Mouse (Mus musculus): ENCODE results near the gene Rbm48. TPM values are rescaled to one million over a fixed set of nuclear protein-coding genes. Genes with fewer than 3 reads are reported as not detected.

The Rbm48 gene
- polyA plus RNA-seq, 1 experiment from 2014 or later, result 5.8 TPM

- Histone ChIP-seq H3K4me2 (replicated peaks; ENCODE audit: low read depth) (no peak overlapping the region), H3K27ac (ENCODE audit: low read depth, low read length) (no peak overlapping the region), H3K27me3 (replicated peaks; ENCODE audit: control insufficient read depth, insufficient read depth, low read length) (no peaks in the 10 kb centered on the region), H3K4me1 (replicated peaks; ENCODE audit: control insufficient read depth, insufficient read depth, low read length) (no peaks in the 10 kb centered on the region), H3K4me3 (ENCODE audit: low read depth, low read length) (no peak overlapping the region), H3K9me3 (ENCODE audit: control insufficient read depth) (no peaks in the 10 kb centered on the region), H3K36me3 (ENCODE audit: control insufficient read depth, insufficient read depth) (peaks cover 80% of the 10 kb centered on the region), H3K9ac (ENCODE audit: low read depth, low read length) (no peak overlapping the region)
- no peak for ATAC-seq
- no peak for TF ChIP-seq CTCF (IDR thresholded peaks at IDR 0.05; ENCODE audit: low read depth)
- WGBS, result 91% methylated on average over 2 of the region's 2 CpGs
Measured at GRCm38 (mm10) chr5:3577939-3578338, 18.4 kb downstream of the Rbm48 start.

GRCm38 (mm10) chr5:3574825-3575224, 21.6 kb downstream of the Rbm48 start:
- no peak overlapping the region for H3K9ac ChIP-seq (ENCODE audit: low read depth, low read length)
- no peaks in the 10 kb centered on the region for H3K4me1 ChIP-seq (replicated peaks; ENCODE audit: control insufficient read depth, insufficient read depth, low read length)
- H3K27me3 ChIP-seq (replicated peaks; ENCODE audit: control insufficient read depth, insufficient read depth, low read length), result no peaks in the 10 kb centered on the region
- H3K9me3 ChIP-seq (ENCODE audit: control insufficient read depth), result no peaks in the 10 kb centered on the region
- 100% methylated on average over 2 of the region's 2 CpGs for WGBS
- H3K36me3 ChIP-seq (ENCODE audit: control insufficient read depth, insufficient read depth), result peaks cover 88% of the 10 kb centered on the region
- H3K4me3 ChIP-seq (ENCODE audit: low read depth, low read length), result no peak overlapping the region
- ATAC-seq, result no peak
- no peak for TF ChIP-seq CTCF (IDR thresholded peaks at IDR 0.05; ENCODE audit: low read depth)
- no peak overlapping the region for H3K27ac ChIP-seq (ENCODE audit: low read depth, low read length)
- H3K4me2 ChIP-seq (replicated peaks; ENCODE audit: low read depth), result no peak overlapping the region

- H3K36me3 ChIP-seq (ENCODE audit: control insufficient read depth, insufficient read depth), result peaks cover 82% of the 10 kb centered on the region
- no peaks in the 10 kb centered on the region for H3K9me3 ChIP-seq (ENCODE audit: control insufficient read depth)
Measured at GRCm38 (mm10) chr5:3571266-3571665, 25.1 kb downstream of the Rbm48 start, which contains the start of gene 1700109H08Rik. Gene 1700109H08Rik (plus strand): TSS chr5:3571566.

GRCm38 (mm10) chr5:3554198-3554597, 42.2 kb downstream of the Rbm48 start:
- H3K9ac ChIP-seq (ENCODE audit: low read depth, low read length), result no peak overlapping the region
- H3K4me1 ChIP-seq (replicated peaks; ENCODE audit: control insufficient read depth, insufficient read depth, low read length), result no peaks in the 10 kb centered on the region
- H3K9me3 ChIP-seq (ENCODE audit: control insufficient read depth), result no peaks in the 10 kb centered on the region
- no peak for TF ChIP-seq CTCF (IDR thresholded peaks at IDR 0.05; ENCODE audit: low read depth)
- H3K4me2 ChIP-seq (replicated peaks; ENCODE audit: low read depth), result no peak overlapping the region
- no peaks in the 10 kb centered on the region for H3K27me3 ChIP-seq (replicated peaks; ENCODE audit: control insufficient read depth, insufficient read depth, low read length)
- WGBS, result 86% methylated on average over 2 of the region's 2 CpGs
- no peak for ATAC-seq
- H3K36me3 ChIP-seq (ENCODE audit: control insufficient read depth, insufficient read depth), result peaks cover 34% of the 10 kb centered on the region
- no peak overlapping the region for H3K4me3 ChIP-seq (ENCODE audit: low read depth, low read length)
- no peak overlapping the region for H3K27ac ChIP-seq (ENCODE audit: low read depth, low read length)

More at GRCm38 (mm10) chr5:3571266-3571665, 25.1 kb downstream of the Rbm48 start, which contains the start of gene 1700109H08Rik:
- Histone ChIP-seq H3K4me2 (replicated peaks; ENCODE audit: low read depth) (no peak within 1 kb of the TSS), H3K9ac (ENCODE audit: low read depth, low read length) (no peak within 1 kb of the TSS), H3K27ac (ENCODE audit: low read depth, low read length) (no peak within 1 kb of the TSS; the same call in 1 of the 2 replicates), H3K4me1 (replicated peaks; ENCODE audit: control insufficient read depth, insufficient read depth, low read length) (no peaks in the 10 kb centered on the region), H3K27me3 (replicated peaks; ENCODE audit: control insufficient read depth, insufficient read depth, low read length) (no peaks in the 10 kb centered on the region), H3K4me3 (ENCODE audit: low read depth, low read length) (no peak within 1 kb of the TSS)
- 90% methylated on average over 4 of the region's 4 CpGs for WGBS
- ATAC-seq, result no peak
- TF ChIP-seq CTCF (IDR thresholded peaks at IDR 0.05; ENCODE audit: low read depth), result no peak

GRCm38 (mm10) chr5:3551481-3551880, 44.9 kb downstream of the Rbm48 start:
- H3K4me2 ChIP-seq (replicated peaks; ENCODE audit: low read depth), result no peak overlapping the region
- 94% methylated on average over 1 of the region's 1 CpGs for WGBS
- H3K27ac ChIP-seq (ENCODE audit: low read depth, low read length), result no peak overlapping the region
- H3K36me3 ChIP-seq (ENCODE audit: control insufficient read depth, insufficient read depth), result peaks cover 21% of the 10 kb centered on the region
- H3K27me3 ChIP-seq (replicated peaks; ENCODE audit: control insufficient read depth, insufficient read depth, low read length), result no peaks in the 10 kb centered on the region
- no peaks in the 10 kb centered on the region for H3K4me1 ChIP-seq (replicated peaks; ENCODE audit: control insufficient read depth, insufficient read depth, low read length)
- no peak for TF ChIP-seq CTCF (IDR thresholded peaks at IDR 0.05; ENCODE audit: low read depth)
- H3K9me3 ChIP-seq (ENCODE audit: control insufficient read depth), result no peaks in the 10 kb centered on the region
- no peak overlapping the region for H3K4me3 ChIP-seq (ENCODE audit: low read depth, low read length)
- no peak overlapping the region for H3K9ac ChIP-seq (ENCODE audit: low read depth, low read length)
- no peak for ATAC-seq

GRCm38 (mm10) chr5:3546226-3546625, 50.2 kb downstream of the Rbm48 start:
- Histone ChIP-seq H3K4me2 (replicated peaks; ENCODE audit: low read depth) (no peak overlapping the region), H3K9me3 (ENCODE audit: control insufficient read depth) (no peaks in the 10 kb centered on the region), H3K4me3 (ENCODE audit: low read depth, low read length) (no peak overlapping the region), H3K36me3 (ENCODE audit: control insufficient read depth, insufficient read depth) (peaks cover 4% of the 10 kb centered on the region; the same call in 1 of the 2 replicates), H3K4me1 (replicated peaks; ENCODE audit: control insufficient read depth, insufficient read depth, low read length) (peaks cover 4% of the 10 kb centered on the region; the same call in 1 of the 2 replicates), H3K27me3 (replicated peaks; ENCODE audit: control insufficient read depth, insufficient read depth, low read length) (no peaks in the 10 kb centered on the region), H3K9ac (ENCODE audit: low read depth, low read length) (no peak overlapping the region), H3K27ac (ENCODE audit: low read depth, low read length) (no peak overlapping the region)
- WGBS, result 59% methylated on average over 1 of the region's 1 CpGs
- TF ChIP-seq CTCF (IDR thresholded peaks at IDR 0.05; ENCODE audit: low read depth), result no peak
- ATAC-seq, result no peak

- no peak for TF ChIP-seq CTCF (IDR thresholded peaks at IDR 0.05; ENCODE audit: low read depth)
- Histone ChIP-seq H3K4me3 (ENCODE audit: low read depth, low read length) (peak overlapping the region; percentile 85), H3K4me2 (replicated peaks; ENCODE audit: low read depth) (peak overlapping the region; percentile 76), H3K9me3 (ENCODE audit: control insufficient read depth) (no peaks in the 10 kb centered on the region), H3K9ac (ENCODE audit: low read depth, low read length) (peak overlapping the region; percentile 91; the same call in 1 of the 2 replicates), H3K27me3 (replicated peaks; ENCODE audit: control insufficient read depth, insufficient read depth, low read length) (no peaks in the 10 kb centered on the region), H3K4me1 (replicated peaks; ENCODE audit: control insufficient read depth, insufficient read depth, low read length) (peaks cover 4% of the 10 kb centered on the region; the same call in 1 of the 2 replicates), H3K27ac (ENCODE audit: low read depth, low read length) (no peak overlapping the region), H3K36me3 (ENCODE audit: control insufficient read depth, insufficient read depth) (peaks cover 4% of the 10 kb centered on the region; the same call in 1 of the 2 replicates)
- 8% methylated on average over 7 of the region's 7 CpGs for WGBS
- no peak for ATAC-seq
Measured at GRCm38 (mm10) chr5:3544480-3544769, 52.0 kb downstream of the Rbm48 start.

Data from intestine, postnatal 0 days (tissue).